Mouse (Mus musculus) megakaryocyte progenitor cell, adult 5-6 weeks (primary cell): ENCODE measurements around the gene Cdk14. TPM values are rescaled to one million over a fixed set of nuclear protein-coding genes. Genes with fewer than 3 reads are reported as not detected.

Experiments
- ATAC-seq: replicated peaks from 2 replicates; pipeline ENCODE4 v1.8.0; 2016; ENCODE audit warnings: mild to moderate bottlenecking, moderate TSS enrichment, inconsistent platforms; ENCODE audit not compliant: poor library complexity
- total RNA-seq, 2 experiments: library from RNA; stranded (forward) in 1 of 2; stranded (reverse) in 1 of 2; fragments of 157-497, 149-512 nt in 1 of 2; fragments of 200-1000 nt in 1 of 2; gene quantifications; 2 replicates each; pipeline versions ENCODE4 v1.2.3 to v1.2.4; 2015 to 2017

Gene Cdk14
- total RNA-seq, 2 experiments from 2014 or later: 0.25 to 1.7 TPM

DNA sequence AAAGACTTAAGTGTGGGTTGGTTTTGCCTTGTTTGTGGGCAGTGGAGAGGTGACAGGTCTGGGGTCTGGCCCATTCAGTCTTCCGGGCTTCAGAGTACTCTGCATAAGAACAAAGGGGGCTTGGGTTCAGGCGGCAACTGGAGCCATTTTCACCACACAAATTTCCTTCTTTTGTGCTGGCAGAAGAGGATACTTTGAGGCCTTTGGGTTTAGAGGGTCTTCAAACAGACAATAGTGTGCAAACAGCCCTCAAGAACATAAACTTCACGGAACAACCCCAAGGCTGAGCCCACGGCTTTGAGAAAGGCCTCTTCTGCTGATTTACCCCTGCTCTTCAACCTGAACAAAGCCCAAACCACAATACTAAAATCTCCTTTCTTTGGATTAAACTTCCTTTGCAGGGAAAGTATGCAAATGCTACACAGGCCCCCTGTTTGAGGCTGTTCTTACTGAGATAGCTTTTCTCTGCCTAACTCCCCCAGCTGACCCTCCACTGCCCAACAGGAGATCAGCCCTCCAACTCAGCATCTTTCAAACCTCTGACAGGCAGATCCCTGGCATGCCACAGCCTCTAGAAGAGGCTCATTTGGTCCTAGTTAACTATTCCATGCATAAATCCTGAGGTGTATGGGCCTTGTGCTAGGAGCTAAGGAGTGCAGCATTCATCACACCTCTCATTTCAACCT, 549.9 kb downstream of the Cdk14 start:
- ATAC-seq: no peak

DNA sequence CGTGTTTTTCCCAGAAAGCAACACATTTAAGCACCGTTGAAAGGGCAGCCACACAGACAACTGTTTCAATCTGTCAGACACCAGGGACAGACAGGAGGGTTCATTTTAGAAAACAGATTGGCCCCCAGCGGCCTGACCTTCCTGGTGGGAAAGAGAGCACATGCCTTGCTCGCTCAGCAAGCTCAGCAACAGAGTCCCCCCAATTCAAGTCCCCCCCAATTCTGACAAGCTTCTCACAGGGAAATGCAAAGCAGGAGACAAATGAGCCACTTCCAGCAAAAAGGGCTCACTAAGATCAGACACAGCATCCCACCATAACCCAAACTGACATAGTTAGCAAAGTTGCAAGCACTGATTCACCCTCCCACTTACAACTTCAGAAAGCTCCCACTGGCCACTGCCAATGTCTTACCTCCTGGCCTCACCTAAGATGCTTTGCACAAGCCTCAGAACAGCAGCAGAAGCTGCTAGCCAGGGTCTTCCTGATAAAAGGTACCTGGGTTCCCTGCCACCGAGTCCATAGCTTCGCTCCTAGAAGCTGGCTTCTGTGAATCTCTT, 551.5 kb downstream of the Cdk14 start:
- ATAC-seq: no peak

DNA sequence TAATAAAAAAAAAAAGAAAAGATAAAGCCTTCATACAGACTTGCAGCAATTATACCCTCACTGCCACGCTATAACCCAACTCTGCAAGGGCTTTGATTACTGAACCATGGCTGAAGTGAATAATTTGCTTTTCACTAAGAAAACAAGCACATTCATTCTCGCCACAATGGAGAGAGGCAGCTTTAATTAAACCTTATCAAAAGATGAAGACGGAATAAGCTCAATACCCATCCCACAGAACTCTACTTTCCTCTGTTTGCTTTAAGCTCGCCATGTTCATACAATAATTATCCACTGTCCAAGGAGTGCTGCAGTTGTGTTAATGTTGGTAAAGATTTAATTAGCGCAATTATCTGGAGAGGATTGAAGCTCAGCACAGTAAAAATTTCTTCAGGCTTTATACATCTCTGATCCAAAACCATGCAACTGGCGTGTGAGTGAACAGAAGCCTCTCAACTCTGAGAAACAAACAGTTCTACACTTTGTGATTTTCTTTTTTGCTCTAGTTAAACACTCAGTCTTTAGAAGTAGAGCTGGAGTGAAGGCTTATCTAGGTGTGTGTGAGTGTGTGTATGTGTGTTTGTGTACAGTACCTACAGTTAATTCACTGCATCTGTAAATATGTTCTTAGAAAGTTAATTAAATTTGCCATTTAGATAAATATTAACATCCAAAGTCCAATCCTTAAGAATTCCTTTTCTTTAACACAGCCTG, 552.1 kb downstream of the Cdk14 start:
- ATAC-seq: no peak

DNA sequence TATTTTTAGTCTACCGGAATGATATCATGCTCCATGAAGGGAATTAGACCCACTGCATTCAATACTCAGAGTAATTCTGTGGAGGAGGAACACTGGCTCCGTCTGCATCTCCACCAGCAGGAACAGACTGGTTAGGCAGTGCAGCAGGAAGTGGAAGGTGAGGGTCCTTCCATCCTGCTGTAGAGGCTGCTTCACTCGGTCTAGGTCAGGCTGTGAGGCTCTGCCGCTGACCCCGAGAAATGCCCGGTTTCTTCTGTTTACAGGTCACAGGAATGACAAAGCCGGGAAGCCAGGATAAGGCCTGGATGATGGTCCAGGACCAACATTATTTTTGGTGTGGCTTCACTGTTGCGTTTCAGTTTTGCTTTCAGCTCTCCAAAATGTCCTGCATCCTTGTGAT, 553.2 kb downstream of the Cdk14 start:
- ATAC-seq: no peak

DNA sequence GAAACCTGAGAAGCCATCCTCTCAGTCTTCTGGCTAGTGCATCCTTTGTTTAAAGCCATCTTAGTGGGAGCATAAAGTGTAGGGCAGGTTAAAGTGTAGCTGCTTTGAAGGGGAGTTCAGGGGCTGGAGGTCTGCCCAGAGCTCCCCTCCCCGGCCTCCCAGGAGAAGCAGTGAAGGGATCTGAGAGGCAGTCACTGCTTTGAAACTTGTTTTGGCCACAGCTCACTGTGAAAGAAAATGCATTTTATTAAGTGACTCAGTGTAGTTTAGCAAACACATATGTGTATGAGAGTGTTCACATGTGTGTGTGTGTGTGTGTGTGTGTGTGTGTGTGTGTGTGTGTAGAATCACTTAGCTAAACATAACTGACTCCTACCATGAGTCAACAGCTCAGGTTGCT, 554.0 kb downstream of the Cdk14 start:
- ATAC-seq: no peak

DNA sequence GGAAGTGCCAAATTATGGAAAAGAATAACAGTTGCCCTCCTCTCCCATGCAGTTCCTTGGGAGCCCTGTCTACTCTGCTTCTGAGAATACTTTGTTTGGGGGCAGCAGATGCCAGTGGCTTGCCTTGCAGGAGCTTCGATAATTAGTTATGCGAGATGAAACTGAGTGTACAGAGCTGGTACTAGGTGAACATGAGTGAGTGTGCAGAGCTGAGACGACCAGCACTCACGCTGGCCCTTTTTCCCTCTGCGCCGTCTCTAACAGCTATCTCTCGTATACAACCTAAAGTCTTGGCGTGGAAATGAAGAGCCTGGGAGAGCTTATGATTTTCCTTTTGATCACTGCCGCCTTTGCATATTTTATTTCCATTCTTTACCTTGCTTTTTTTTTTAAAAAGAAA, 558.5 kb downstream of the Cdk14 start:
- ATAC-seq: no peak

DNA sequence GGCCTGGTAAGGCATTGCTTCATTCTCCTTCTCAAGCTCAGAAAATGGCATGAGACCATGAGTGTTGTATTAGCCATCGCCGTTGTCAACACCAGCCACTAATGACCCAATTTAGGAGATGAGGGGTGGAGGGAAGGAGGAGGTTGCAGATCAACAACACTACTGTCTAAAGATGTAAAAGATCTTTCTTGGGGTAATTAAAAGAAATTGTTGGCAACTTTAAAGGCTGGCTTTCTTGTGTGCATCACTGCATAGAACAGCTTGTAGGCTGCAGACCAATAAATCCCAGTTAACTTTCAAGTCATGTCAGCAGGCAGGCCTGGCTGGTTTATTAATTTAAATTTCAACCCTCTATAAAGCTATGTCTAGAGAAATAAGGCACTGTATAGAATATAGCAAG, 559.0 kb downstream of the Cdk14 start:
- no peak for ATAC-seq

DNA sequence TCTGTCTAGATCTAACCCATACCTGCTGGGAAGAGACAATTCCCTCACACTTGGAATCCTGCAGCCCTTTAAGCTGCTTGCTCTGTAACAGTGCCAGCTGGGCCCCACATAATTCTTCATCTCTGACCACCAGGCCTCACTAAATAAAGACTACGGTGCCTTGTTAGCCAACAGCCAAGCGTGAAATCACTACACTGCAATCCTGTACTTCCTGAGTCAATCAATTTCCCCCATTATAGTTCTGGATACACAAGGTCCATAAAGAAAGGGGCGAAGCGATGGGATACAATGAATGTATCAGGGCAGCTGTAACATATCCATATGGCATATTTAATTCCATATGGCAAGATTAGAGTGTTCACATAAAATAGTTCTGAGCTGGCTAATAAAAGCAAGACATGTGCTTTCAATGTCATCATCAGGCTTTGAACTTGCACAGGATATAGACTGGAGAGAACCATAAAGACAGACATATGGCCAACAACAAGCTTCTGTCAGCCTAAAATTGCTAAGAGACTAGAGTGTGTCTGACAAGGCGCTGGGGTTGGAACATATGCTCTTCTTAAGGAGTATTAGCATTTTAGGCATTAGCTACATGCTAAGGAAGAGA, 562.0 kb downstream of the Cdk14 start:
- ATAC-seq: no peak

DNA sequence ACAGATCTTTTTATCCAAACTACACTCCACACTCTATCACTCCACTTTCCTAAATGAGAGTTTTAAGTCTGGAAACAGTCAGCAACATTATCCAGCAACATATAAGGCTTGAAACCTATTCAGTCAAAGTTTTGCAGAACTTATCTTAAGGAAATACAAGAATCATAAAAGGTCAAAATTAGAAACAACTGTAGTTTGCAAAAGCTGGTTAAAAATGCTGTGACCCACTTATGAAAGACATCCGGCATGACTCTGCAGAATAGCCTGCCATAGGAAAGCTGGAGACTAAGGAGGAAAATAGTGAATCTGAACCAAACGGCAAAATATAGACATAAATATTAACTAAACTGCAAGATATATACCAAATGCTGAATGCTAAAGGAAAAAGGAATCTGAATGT, 566.6 kb downstream of the Cdk14 start:
- no peak for ATAC-seq

DNA sequence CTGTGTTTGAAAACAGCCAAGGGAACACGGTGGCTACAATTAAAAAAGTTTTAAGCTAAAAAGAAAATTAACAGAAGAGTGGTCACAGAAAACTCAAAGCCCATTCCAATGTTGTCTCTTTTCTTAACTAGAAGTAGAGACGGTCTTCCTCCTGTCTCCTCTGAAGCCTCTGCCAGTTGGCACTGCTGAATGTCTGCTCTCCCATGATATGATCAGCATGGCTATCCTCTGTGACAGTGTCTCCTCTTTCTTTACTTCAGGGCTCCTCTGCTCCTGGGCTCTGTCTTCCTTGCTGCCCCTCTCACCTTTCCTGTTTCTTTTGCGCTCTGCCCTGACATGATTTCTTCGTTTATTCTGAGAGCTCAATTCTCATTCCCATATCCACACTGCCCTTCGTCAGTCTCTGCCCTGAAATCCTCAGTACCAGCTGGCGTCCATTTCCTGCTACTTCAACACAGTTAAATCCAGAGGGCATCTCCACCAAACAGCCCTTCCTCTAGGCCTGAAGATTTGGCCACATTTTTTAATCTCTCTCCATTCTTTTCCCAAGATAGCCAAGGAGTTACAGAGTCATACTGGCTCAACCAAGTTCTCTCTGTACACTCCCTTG, 567.3 kb downstream of the Cdk14 start:
- ATAC-seq: no peak

DNA sequence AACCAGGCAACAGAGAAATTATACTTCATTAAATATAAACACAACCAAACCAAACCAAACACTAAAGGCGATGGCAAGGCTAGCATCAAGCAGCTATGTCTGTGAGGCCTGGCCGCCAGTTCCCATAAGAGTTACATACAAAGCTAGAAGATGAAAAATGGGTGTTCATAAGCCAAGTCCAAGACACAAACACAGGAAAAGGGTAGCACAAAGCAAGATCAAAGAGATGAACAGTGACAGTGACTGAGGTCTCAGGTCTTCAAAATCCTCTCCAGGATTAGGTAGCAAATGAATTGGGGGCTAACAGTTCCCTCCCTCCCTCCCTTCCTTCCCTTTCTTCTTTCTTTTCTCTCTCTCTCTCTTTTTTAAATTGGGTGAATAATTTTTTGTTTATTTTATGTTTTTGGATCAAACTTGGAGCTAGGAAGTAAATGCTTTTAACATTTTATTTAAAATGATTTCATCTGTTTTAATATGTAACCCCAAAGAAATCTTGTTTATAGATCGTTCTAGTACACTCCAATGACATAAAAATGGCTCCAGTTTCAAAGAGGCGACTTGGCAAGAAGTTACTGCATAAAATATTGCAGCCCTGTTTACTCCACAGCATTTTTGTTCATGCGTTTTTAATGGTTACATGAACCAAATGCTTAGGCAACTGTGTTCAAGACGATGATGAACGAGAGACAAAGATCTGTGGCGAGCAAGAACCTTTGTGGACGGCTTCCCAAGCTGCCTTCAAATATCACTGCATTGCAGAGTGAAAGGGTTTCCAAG, 568.0 kb downstream of the Cdk14 start:
- no peak for ATAC-seq

DNA sequence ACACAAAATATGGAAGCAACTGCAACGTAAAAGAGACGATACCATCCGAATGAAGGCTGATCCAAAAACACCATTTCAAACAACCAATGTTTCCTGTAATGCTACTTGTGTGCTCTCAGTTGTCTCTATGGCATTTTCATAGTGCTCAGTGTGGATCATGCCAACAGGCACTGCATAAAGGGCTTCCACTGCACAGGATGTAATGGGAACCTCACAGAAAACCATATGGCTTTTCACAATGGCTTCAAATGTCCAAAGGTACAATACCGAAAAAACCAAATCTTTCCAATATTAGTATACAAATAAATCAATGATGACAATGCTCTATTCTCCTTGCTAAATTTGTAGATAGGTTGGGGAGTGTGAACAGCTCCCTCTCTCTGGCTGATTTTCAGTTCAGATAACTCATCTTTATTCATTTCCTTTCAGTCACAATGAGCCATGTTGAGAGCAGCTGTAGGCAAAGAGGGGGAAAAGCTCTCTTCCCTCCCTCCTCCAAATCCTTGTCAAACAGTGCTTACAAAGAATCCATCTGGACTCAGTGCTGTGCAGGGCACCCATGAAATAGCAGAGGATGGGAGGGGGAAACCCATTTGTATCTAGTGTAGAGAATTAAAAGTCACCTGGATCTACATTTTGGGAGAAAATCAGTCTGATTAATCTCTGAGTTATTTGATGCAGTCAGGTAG, 568.7 kb downstream of the Cdk14 start:
- no peak for ATAC-seq

DNA sequence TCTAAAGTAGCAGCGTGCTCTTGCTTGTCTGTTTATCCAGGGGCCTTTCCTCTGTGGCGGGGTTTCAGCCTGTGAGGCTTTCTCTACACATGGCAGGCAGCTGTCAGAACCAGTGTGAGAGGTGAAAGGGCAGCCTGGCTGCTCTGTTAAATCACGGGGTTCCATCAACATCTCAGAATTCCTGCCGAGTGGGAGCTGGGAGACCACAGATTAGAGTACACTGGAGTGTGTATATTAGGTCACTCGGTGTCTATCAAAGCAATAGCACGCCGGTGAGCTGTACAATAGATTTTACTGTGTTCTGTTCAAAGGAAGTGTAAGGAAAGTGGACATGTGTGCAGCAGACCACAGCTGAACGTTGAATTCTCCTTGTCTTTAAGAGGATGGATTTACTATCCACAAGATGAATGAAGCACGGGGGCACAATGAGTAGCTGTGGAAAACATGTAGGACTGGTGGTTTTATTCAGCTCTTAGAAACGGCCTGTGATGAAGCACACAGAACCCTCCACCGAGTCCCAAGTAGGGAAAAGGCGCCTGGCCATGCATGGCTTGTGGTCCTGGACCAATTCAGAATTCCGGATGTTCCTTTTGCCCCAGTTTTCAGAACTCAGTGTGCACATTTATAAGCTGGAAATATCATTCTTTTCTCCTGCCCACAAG, 585.2 kb downstream of the Cdk14 start:
- ATAC-seq: no peak

DNA sequence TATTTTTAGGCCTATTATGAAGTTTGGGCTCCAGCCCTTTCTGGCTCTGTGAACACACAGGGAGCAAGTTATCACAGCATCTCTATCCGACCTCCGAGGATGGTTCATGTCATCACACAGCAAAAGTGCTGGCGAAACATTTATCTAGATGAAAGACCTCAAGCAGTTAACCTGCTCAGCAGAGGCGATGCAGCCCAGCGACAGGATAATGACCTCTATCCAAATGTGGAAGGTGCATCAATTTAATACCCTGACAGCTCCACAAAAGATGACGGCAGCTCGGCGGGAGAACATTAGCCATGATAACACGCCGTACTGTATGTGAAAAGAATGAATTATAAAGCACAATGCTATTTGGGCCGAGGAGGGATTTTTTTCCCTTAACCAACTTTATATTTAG, 586.2 kb downstream of the Cdk14 start:
- no peak for ATAC-seq

DNA sequence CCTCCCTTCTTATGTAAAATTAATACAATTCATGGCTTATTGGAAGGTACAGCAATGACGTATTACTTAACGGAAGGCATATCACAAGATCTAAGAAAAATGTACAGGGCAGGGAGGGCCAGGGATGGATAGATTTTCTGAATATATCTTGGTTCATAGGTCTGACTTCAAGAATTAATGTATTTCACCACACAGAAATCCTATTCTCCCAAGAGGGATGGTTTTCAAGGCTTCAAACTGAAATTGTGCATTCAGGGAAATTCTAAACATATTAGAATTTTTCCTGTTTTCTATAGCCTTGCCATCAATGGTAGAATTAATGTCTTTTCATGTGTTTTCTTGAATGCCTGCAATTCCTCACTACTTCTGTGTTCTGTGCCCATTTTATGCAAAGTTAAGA, 593.2 kb downstream of the Cdk14 start:
- no peak for ATAC-seq

DNA sequence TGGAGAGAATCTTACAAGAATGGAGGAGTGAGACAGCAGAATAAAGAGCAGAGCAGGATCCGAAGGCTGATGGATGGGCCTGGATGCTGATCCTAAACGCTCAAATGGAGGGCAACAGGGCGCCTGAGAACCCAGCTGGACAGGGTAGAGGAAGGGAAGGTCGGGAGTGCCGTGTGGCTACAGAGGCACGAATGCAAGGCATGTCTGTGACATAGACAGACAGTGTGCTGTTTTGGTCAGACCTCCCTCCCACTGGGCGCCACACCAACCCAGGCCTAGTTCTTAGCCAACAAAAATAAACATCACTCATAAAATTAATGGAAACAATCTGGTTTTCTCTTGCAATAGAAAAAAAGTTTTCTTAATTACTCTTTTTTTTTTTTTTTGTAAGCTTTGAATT, 594.2 kb downstream of the Cdk14 start:
- no peak for ATAC-seq

DNA sequence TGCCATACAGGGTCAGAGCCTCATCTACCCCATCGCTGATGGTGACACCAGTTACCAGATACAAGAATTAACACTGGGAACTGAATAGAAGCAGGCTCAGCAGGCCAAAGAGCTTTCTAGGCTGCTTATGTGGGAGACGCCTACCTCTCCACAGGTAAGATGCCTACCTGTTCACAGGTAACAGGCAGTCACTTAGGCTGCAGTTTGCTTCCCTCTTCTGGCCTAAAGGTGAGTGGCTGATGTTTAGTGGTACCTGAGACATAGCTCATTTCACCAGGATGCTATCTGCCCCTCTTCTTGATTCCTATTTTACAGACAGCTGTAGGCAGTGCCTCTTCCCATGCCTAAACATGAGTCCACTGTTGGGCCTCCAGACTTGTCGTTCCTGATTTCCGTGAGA, 595.0 kb downstream of the Cdk14 start:
- ATAC-seq: no peak

DNA sequence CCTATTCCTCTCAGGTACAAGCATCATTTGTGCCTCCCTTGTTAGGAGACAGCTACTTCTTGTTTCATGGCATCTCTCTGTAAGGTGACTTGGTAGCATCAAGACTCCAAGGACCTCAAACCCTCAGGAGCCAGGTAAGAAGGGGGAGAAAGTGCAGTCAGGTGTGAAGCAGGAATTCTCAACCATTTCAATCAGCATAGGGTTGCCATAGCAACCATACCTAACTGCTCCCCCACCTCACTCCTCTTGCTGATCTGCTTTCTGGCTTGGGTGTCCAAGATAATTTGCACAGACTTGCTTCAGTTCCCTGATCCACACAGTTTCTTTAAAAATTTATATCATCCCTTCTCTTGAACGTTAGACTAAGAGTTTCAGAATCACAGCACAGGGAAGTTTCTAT, 595.9 kb downstream of the Cdk14 start:
- ATAC-seq: no peak

DNA sequence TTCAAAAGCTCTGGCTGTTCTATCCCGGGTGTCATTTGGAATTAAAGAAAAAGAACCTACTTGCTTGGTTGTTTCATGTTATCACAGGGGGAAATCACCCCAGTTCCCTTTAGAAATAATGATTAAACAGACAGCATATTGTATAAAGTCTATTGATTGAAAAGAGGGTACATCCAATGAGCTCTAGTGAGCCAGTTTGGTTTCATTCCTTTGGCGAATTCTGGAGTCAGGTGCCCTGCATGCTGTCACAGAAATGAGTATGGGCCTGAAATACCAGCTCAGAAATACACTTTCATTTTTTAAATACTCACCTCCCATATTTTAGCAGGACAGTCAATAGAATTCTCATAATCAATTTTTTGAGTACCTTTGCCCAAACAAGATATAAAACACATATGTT, 598.1 kb downstream of the Cdk14 start:
- no peak for ATAC-seq

DNA sequence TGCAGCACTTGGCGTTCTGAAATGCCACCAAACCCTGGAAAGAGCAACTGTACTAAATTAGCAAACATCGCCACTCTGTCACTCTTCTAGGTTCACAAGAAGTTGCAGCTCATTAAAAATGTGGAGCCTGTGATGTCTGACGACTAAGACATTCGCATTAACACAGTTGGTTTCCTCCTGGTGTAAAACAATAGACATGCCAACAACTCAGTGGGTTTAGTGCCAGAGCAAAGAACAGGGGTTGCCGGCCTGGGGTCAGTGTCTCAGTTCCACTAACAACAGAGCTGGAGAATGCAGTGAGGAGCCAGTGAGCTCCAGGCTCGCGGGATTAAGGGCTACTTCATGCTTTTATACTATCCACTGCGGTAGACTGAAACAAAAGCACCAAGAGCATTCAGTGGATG, 598.7 kb downstream of the Cdk14 start:
- ATAC-seq: no peak
